Mouse (Mus musculus) A20 (cell line): ENCODE results near the gene Prokr2.
"Not testable (repeated sequence)": the region's sequence is repeated elsewhere in the genome, so short reads cannot be mapped to it uniquely, and the experiment has no call there.

Experiments used
- DNase-seq: peaks from one replicate; pipeline ENCODE4 v3.0.0-alpha.2; 2011; ENCODE audit warnings: low read depth, low spot score

Prokr2 gene

DNA sequence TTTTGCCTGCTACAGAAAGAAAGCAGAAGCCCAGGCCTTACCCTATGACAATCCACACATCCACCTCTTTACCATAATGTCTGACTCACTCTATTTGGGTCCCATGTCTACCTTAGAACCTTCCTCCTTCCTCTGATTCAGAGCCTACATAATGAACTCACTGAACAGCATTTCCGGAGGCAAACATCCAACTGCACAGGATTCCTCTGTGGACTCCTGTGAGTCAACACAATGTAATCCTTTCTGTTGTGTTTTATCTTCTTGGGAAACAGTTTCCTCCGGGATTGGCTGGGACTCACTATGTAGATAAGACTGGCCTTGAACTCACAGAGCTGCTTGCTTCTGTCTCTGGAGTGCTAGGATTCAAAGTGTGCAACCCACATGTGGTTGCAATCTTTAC lies 44.9 kb downstream of the Prokr2 start:
- no peak for DNase-seq

DNA sequence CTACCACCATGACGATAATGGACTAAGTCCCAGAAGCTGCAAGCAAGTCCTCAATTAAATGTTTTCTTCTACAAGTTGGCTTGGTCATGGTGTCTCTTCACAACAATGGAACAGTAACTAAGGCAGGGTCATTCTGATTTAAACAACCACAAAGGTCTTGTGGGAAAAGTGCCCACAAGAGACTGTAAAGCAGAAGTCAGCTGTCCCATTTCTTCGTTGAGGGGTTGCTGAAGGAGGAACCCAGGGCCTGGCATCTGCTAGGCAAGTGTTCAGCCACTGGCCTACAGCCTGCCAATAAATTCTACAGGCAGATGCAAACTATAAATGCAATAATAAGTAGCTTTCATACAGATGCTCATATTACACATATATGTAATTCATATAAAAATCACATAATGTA lies 48.0 kb downstream of the Prokr2 start:
- no peak for DNase-seq

DNA sequence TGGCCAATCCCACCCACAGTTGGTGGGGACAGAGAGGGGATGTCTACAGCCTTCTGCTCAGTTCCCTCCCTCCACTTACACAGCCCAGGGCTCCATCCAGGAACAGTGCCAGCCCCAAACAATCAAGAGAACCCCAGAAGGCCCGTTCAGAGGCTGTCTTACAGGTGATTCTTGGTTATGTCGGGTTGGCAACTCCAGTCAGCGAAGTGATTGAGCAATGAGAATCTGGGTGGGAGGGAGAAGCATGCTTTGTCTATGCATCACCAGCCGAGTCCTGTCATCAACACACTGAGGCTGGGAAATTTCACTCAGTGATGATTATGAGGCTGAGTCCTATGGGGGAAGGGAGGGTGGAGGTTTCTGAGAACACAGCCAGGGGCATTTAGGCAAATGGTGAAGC lies 61.7 kb downstream of the Prokr2 start:
- no peak for DNase-seq

DNA sequence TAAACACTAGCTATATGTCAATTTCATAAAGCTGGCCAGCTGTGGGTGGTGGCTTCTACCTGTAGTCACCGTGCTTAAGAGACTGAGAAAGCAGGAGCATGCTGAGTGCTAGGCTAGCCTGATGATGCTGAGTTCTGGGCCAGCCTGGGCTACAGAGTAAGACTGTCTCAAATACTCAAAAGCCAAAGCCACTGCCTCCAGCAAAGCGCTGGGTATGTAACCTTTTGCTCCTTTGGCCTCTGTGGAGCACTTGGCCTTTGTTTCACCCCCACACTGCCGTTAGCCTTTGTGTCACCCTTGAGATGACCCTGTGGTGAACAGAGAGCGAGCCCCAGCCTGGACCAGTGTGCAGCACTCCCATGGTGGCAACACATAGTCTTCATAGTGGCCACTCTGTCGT lies 64.7 kb downstream of the Prokr2 start:
- no peak for DNase-seq

DNA sequence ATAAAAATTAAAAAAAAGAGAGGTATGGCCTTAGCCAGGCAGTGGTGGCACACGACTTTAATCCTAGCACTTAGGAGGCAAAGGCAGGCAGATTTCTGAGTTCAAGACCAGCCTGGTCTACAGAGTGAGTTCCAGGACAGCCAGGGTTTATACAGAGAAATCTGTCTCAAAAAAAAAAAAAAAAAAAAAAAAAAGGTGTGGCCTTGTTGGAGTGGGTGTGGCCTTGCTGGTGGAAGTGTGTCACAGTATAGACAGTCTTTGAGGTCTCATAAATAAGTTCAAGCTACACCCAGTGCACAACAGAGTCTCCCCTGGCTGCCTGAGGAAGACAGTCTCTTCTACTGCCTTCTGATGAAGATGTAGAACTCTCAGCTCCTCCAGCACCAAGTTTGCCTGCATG lies 68.1 kb downstream of the Prokr2 start:
- no peak for DNase-seq

DNA sequence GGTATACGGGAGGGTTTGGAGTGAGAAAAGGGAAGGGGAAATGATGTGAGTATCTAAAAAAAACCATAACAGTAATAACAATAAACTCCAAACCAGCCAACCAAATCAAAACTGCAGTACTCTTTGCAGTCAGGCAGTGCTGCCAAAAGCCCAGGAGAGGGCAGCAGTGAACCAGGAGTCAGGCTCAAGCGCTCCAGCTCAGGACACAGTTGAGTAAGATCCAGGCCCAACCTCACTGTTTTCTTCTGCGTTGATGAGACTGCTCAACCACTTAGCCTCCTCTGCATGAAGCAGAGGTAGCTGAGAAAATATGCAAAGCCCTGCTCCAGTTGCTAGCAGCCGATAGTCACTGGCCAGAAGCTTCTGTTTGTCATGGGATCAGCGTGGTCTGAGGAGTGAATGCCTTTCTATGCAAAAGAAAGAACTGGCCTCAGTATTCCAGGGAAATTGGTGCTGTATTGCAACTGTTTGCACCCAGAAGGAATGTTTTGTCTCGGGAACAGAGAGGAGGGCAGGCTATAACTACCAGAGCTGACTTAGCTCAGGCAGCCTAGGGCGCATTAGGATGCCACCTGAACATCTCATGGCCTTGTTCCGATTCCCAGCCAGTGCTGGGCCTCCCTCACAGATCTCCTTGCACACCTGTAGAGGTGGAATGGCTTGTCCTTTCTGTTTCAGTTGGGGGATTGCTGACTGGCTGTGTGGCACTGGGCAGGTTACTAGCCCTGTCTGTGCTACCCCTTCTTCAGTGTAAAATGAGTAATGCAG lies 69.0 kb downstream of the Prokr2 start:
- peak; percentile 86 for DNase-seq

DNA sequence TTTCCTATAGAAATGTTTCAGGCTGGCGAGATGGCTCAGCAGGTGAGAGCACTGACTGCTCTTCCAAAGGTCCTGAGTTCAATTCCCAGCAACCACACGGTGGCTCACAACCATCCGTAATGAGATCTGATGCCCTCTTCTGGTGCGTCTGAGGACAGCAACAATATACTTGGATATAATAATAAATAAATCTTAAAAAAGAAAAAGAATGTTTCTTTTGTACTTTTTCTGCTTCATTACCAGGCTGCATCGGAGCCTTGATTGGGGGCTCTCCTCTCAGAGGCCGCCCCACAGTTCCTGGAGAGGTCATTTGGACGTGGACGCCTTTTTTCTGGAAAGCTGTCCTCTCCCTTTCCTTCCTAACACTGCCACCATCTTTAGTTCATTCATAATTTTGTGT lies 71.2 kb downstream of the Prokr2 start:
- not testable (repeated sequence) for DNase-seq

DNA sequence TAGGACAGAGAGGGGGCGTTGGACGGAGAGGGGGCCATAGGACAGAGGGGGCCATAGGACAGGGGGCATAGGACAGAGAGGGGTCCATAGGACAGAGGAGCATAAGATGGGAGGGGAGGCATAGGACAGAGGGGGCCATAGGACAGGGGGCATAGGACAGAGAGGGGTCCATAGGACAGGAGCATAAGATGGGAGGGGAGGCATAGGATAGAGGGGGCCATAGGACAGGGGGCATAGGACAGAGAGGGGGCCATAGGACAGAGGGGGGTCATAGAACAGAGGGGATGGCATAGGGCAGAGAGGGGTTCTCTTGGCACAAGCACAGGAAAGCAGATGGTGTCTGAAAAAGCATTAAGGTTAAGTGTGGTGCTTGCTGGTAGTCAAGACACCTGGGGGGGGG lies 71.7 kb downstream of the Prokr2 start:
- no peak for DNase-seq

DNA sequence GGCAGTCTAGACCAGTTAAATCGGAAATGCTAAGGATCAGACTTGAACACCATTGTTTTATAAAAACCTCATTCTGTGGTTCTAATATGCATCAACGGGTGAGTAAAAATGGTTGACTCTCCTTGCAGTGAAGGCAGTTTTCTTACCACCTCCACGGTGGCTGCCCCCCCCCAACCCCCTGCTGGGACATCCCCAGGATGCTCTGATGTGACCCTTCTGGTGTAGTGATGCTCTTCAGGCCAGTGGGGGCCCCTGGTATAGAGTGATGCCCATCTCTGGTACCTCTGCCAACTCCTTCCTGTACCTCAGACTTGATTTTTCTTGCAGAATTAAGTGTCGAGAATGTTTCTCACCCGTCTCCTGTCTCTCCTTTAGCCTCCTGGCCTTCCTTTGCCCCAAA lies 72.6 kb downstream of the Prokr2 start:
- DNase-seq = no peak

DNA sequence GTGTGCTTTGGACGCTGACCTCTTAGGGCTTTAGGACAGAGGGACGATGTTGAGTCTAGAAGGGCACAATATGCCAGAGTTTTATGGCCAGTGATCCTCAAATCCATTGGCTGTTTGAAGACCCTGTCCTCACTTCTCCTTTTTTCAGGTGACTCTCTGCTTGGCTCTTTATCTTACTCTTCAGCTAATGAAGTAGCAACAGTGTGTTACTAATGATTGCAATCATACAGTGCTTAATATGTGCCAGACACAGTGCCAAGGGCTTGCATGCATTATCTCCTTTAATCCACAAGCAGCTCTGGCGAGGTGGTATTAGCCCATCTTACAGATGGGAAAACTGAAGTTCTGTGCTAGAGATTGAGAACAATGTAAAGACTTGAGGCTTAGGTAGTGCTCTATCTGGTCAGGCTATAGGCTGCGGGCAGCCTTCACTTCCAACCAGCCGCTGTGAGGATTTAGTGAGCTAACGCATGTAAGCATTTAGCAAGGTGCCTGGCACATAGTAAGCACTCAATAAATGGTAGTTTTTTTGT lies 75.8 kb downstream of the Prokr2 start:
- DNase-seq = no peak

DNA sequence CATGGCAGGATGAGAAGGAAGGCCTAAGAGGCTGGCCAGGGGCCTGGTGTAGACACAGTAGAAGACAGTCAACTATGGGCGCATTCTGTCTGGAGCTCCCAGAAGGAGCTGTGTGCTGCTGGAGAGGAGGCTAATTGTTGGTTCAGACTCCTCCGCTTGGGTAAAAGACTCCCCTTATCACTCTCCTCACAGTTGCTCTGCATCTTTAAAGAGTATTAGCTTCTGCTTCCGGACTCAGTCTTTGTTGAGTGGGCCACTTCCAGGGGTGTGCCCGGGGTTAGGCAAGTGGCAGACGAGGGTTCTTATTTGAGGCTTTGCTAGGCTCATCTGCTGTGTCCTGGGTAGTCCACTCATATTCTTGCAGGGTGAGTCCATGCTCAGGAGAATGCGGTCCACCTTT lies 76.4 kb downstream of the Prokr2 start:
- DNase-seq = no peak

DNA sequence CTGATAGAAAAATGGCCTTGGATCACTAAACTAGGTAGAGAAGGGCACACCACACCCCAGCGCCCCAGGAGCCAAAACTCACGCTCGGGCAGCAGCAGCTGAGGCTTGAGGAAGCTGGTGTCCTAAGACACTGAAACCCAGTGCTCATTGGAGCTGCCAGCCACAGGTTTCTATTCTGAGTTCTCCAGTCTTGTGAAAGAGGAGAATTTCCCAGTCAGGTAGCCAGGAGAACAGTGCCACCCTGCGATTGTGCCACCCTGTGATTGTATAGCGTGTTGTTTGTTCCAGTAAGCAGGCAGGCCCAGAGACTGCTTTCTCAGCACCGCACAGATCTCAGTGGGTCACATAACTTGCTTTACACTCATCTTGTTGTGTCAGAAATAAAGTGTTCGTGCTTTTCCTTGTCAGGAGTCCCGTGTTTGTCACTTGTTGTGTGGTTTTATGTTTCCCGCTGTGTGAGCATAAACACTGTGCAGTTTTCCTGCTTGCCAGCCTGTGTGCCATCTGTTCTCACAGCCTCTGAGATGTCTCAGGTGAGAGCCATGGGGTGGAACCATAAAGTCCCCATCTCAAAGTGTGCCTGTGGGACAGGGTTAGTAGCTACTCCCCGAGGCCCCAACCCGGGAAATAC lies 77.9 kb downstream of the Prokr2 start:
- no peak for DNase-seq

DNA sequence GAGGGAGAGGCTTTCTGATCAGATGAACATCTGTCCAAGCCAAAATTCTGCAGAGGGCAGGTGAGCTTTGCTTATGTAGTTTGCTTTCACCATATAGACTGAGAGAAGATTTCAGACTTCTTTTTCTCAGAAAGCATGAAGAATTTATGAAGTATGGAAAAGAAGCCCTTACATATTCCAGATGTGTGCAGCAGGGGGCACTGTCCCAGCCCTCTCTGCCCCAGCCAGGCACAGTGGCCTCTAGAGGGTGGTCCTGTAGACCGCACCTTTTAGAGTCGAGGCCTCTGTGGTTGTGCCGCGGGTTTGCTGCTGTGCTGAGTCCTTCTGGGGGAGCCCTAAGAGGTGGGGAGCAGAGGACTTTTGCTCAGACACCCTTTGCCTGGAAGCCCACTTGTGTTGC lies 79.3 kb downstream of the Prokr2 start:
- peak; percentile 50 for DNase-seq

DNA sequence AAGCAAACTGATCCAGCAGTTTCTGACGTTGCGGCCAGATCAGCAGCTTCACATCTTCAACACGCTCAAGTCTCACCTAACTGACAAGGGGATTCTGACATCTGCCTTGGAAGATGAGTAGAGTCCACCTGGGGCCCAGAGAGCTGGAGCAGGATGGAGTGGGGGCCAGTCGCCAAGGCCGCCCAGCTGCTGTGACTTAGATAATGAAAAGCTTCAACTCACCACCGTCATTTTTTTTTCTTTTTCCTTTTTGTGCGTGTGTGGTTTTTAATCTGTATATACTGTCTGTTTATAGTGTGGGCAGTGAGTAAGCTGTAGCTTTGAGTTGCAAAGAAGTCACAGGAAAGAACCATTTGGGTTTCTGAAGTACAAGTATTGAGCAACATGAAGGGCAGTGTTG lies 80.1 kb downstream of the Prokr2 start:
- no peak for DNase-seq

DNA sequence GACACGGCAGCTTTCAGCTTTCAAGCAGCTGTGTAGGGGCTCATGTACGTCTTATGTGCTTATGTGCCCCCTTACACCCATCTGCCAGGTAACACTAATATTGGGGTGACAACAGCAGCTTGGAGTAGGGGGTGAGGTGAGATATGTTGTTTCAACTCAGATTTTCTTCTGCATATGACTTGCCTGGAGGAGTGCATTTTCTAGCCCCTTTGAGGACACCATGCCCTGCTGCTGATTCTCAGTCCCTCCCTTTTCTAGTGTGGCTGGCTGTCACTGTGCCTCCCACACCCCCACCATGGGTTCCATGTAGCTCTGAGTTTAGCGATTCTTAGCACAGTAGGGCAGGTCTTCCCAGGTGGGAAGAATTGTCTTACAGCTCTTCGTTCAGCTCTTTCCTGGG lies 83.8 kb downstream of the Prokr2 start:
- DNase-seq = no peak

DNA sequence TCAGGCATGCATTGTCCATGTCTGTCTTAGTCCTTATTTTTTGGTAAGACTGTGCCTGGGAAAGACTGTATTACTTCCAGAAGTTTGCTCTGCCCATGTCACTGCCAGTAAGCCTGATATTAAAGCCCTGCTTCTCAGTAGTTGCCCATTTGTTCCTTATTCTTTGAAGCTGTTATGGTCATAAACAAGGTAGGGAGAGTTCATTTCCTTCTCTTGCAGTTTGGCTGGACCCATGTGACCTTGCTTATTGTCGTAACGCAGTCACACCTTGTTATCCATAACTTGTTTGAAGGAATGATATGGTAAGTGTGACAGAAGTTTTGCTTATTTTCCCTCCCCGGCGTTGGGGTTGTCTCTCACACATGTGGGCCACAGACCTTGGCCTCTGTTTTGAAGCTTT lies 87.0 kb downstream of the Prokr2 start:
- no peak for DNase-seq

DNA sequence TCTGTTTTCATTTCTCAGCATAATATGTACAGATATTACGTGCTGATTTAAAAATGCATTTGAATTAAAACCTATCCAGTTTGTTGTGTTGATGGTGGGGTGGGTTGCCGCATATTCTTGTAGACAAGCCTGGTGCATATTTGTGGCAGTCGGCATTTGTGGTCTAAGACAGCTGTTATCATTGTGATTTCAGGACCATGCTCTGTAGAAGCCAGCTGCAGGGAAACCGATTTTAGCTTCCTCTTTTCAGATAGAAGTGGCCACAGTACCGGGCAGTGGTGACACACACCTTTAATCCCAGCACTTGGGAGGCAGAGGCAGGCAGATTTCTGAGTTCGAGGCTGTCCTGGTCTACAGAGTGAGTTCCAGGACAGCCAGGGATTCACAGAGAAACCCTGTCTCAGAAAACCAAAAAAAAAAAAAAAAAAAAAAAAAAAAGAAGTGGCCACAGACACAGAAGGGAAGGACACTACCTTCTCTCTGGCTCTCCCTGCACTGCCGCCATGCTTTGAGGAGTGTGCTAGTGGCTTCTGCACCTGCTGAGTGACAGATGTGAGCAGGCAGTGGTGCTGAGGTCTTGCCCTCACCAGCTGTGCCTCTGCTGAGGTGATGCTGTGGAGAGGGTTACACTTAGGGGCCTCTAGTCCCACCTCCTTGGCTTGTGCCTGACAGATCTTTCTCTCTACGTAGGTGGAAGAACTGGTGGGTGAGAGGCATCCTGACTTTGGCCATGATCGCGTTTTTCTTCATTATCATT lies 91.4 kb downstream of the Prokr2 start:
- peak; percentile 86 for DNase-seq

DNA sequence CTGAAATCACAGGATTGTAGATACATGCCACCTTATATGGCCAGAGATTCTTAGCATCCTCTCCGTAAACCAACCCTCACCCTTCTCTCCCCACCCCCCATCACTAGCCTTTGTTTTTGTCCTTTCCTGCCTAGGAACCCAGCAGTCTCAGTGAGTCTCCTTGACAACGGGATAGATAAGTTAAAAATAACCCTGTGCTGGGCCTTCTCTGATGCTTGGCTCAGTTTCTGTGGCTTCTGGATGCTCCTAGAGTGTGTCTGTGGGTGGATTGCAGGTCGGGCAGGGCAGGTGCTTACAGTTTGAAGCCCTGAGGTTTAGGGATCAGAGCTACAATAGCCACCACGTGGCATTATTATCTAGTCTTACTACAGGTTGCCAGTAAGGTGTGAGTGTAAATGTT lies 93.2 kb downstream of the Prokr2 start:
- DNase-seq = no peak

DNA sequence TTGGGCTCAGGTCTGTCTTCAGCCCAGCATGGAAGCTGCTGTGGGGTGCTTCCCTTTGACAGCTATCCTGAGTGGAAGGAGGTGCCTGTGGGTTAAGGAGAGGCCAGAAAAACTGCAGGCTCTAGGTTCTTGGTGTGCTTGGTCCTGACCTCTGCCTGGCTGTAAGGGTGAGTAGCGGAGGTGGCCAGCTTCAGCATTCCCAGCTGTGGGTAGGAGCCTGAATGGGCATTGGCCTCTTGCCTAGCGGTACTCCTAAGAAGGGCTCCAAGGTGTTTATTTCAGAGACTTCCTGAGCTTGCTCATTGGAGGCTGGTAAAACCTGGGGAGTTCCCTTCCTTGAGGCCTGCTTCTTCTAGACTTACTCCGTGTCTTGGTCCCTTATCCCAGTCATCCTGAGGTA lies 94.0 kb downstream of the Prokr2 start:
- no peak for DNase-seq

DNA sequence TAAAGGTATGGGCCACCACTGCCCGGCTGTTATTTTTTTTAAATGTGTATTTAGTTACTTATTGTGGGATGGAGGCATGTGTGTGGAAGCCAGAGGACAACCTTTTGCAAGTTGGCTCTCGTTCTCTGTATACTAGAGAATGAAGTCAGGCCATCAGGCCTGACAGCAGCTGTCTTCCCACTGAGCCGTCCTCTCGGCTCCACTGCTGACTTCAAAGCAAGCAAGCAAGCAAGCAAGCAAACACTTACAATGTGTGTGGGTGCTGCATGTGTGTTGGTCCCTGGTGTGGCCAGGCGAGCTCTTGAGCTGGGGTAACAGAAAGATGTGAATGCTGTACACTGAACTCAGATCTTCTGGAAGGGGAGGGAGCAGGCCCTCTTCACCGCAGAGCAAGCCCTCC lies 94.4 kb downstream of the Prokr2 start:
- DNase-seq = no peak

DNA sequence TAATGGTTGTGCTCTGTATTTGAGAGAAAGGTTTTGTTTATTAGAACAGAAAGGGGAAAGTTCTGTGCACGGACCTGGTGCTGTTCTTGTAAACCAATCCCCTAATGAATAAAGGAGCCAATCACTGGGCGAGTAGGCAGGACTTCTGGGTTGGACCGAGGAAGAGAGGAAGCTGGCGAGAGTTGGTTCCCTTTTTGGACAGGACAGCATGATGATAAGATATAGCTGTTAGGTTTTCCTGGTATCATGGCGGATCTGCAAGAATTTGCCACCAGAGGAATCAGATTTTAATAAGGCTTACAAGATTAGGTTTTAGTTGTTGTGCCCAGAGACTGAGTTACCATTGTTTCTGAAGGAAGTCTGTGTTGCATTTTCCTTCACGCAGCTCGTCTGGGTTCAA lies 96.0 kb downstream of the Prokr2 start:
- peak; percentile 28 for DNase-seq
